In genomic region chr4:134793213-134793956, GRCm38 (mm10) we compare ENCODE assay signal across 8 mouse cellular contexts. TPM values are rescaled to one million over a fixed set of nuclear protein-coding genes. Genes with fewer than 3 reads are reported as not detected.
DNase-seq lines count a peak whose midpoint lies in the region; ATAC-seq and TF ChIP-seq lines count a peak whose summit lies in the region.

No protein-coding gene starts in this region.

- no peak for TF ChIP-seq POLR2A in spleen, adult 2 months (IDR thresholded peaks at IDR 0.05; ENCODE audit: low read depth, low read length)

- no peak overlapping the region for H3K4me3 ChIP-seq in limb, embryonic 11.5 days (ENCODE audit: low read depth, low read length)
- no peak overlapping the region for H3K4me3 ChIP-seq in spleen, adult 2 months (ENCODE audit: extremely low read depth, insufficient read depth, insufficient read length)

- no peaks in the 10 kb centered on the region for H3K4me1 ChIP-seq in limb, embryonic 11.5 days (ENCODE audit: control insufficient read depth, insufficient read depth, low read length)
- H3K4me1 ChIP-seq in spleen, adult 2 months (ENCODE audit: control insufficient read depth, insufficient read depth, insufficient read length), result peaks cover 7% of the 10 kb centered on the region; the same call in 1 of the 2 replicates

- H3K27me3 ChIP-seq in limb, embryonic 11.5 days (ENCODE audit: control insufficient read depth, insufficient read depth, low read length), result no peaks in the 10 kb centered on the region
- H3K27me3 ChIP-seq in spleen, adult 2 months (ENCODE audit: control insufficient read depth, insufficient read depth, low read length), result no peaks in the 10 kb centered on the region

- 48% methylated on average over 10 of the region's 10 CpGs for whole genome bisulfite sequencing in limb, embryonic 11.5 days
- WGBS in spleen, adult 2 months, result 36% methylated on average over 10 of the region's 10 CpGs

- intact Hi-C loops in left cerebral cortex, postnatal 14 days (cut with DNase I), result loop anchor here (5.0 kb wide), 2 partner anchors 84 to 251 kb away; no protein-coding TSS in a partner anchor

- no peak overlapping the region; the same call in 1 of the 2 replicates for H3K4me2 ChIP-seq in limb, embryonic 11.5 days (ENCODE audit: low read depth, severe bottlenecking)

- H3K36me3 ChIP-seq in limb, embryonic 11.5 days (ENCODE audit: control insufficient read depth, insufficient read depth, low read length), result no peaks in the 10 kb centered on the region
- no peaks in the 10 kb centered on the region for H3K36me3 ChIP-seq in spleen, adult 2 months (ENCODE audit: control insufficient read depth, insufficient read depth, low read length)

- no peak overlapping the region for H3K9ac ChIP-seq in limb, embryonic 11.5 days (ENCODE audit: low read length)

- peak; percentile 60 for DNase-seq in cerebellum, adult 8-10 months
- DNase-seq in left cerebral cortex, postnatal 14 days (ENCODE audit: low spot score in 2 of 2), result peak; percentile 40 to 69
- no peak for DNase-seq in left cerebral cortex, adult 11 months (ENCODE audit: low spot score)
- DNase-seq in WW6 (ENCODE audit: low read depth, low spot score), result peak; percentile 33
- peak; percentile 38 for DNase-seq in embryo, embryonic 9.5 days (ENCODE audit: extremely low spot score)
- DNase-seq in limb, embryonic 11.5 days (ENCODE audit: low spot score), result peak; percentile 76
- DNase-seq in spleen, adult 2 months (ENCODE audit: low read depth in 1 of 2, low spot score in 2 of 2), result peak; percentile 41 to 46

- TF ChIP-seq CTCF in spleen, adult 2 months (IDR thresholded peaks at IDR 0.05; ENCODE audit: extremely low read depth, insufficient read depth, insufficient read length, insufficient replicate concordance), result peak; percentile 18; the same call in 1 of the 2 replicates

- no peak overlapping the region for H3K27ac ChIP-seq in limb, embryonic 11.5 days (replicated peaks; ENCODE audit: low read depth, low read length)
- H3K27ac ChIP-seq in spleen, adult 2 months (ENCODE audit: insufficient read depth, low read length), result no peak overlapping the region

- no peaks in the 10 kb centered on the region for H3K9me3 ChIP-seq in limb, embryonic 11.5 days (ENCODE audit: control insufficient read depth, low read length)

- ATAC-seq in cerebellum, adult (ENCODE audit: insufficient number of reproducible peaks, low FRiP score, low TSS enrichment), result no peak
- no peak for ATAC-seq in limb, embryonic 11.5 days (ENCODE audit: insufficient number of reproducible peaks, low FRiP score, low TSS enrichment, low read depth)

RNA-seq across cellular contexts. Expression of gene Ldlrap1, which starts 25.6 kb away (rescaled TPM):
- 1 to 10 TPM; 3.5 to 4.7 TPM for total RNA-seq in left cerebral cortex, postnatal 14 days (2021)
- polyA plus RNA-seq in limb, embryonic 11.5 days (2014; fragmentation: Nextera tagmentation; extraction: Ambion mirVana), result 14.5 and 16.8 TPM in 2 replicates
- polyA plus RNA-seq in spleen, adult 2 months (2012; rRNA removed), result 26.7 and 29.8 TPM in 2 replicates

RNA-seq across cellular contexts. Expression of gene Maco1, which starts 59.8 kb away (rescaled TPM):
- total RNA-seq in left cerebral cortex, postnatal 14 days (2021), result 10 to 100 TPM; 49.2 to 53.0 TPM
- 41.5 and 45.4 TPM in 2 replicates for polyA plus RNA-seq in limb, embryonic 11.5 days (2014; fragmentation: Nextera tagmentation; extraction: Ambion mirVana)
- polyA plus RNA-seq in spleen, adult 2 months (2012; rRNA removed), result 6.5 and 8.5 TPM in 2 replicates
